Mouse (Mus musculus) CH12.LX (cell line): ENCODE data around the gene Zfp827. TPM values are rescaled to one million over a fixed set of nuclear protein-coding genes. Genes with fewer than 3 reads are reported as not detected.
A peak's percentile ranks its signal among the peaks of the same experiment; 100 is the strongest.

Experiments used
- DNase-seq: peaks from one replicate; pipeline ENCODE4 v3.0.0-alpha.2; 2013; ENCODE audit errors: extremely low read depth
- H3K27ac ChIP-seq: 2 replicates; pipeline ENCODE4 v1.5.1; 2012; ENCODE audit warnings: low read depth, mild to moderate bottlenecking, control low read depth, moderate library complexity; ENCODE audit not compliant: insufficient read depth
- H3K27me3 ChIP-seq: replicated peaks from 2 replicates; pipeline ENCODE3; 2012; ENCODE audit warnings: inconsistent platforms
- H3K36me3 ChIP-seq, 2 experiments: replicated peaks in 1 of 2; 2 replicates each; pipeline versions ENCODE3 to v1.6.1; 2012; ENCODE audit warnings: inconsistent platforms in 1 of 2, low read length in 1 of 2, mild to moderate bottlenecking in 1 of 2, mixed read lengths in 1 of 2, moderate library complexity in 1 of 2; ENCODE audit not compliant: control insufficient read depth in 1 of 2, insufficient read depth in 1 of 2
- H3K4me1 ChIP-seq, 2 experiments: 2 replicates each; pipeline ENCODE4 v1.6.1; 2012; ENCODE audit warnings: inconsistent platforms in 1 of 2, moderate library complexity in 1 of 2; ENCODE audit not compliant: insufficient read depth in 2 of 2, control insufficient read depth in 1 of 2
- H3K4me2 ChIP-seq: 2 replicates; pipeline ENCODE4 v1.6.1; 2012; ENCODE audit warnings: low read depth, mild to moderate bottlenecking, control low read depth; ENCODE audit not compliant: poor library complexity, insufficient read depth, severe bottlenecking
- H3K4me3 ChIP-seq, 3 experiments: fragments of 150-350 bp in 1 of 3; sonication (generic) in 1 of 3; replicated peaks in 1 of 3; 2 replicates each; pipeline versions ENCODE3 to v1.5.1; 2011 to 2012; ENCODE audit warnings: low read depth in 2 of 3, low read length in 2 of 3, mild to moderate bottlenecking in 2 of 3, moderate library complexity in 2 of 3, control low read depth in 1 of 3, improper control_type of control experiment in 1 of 3, inconsistent platforms in 1 of 3, mixed read lengths in 1 of 3; ENCODE audit not compliant: poor library complexity in 1 of 3
- H3K79me2 ChIP-seq: replicated peaks from 2 replicates; pipeline ENCODE4 v1.6.1; 2012; ENCODE audit warnings: mild to moderate bottlenecking, moderate library complexity; ENCODE audit not compliant: control insufficient read depth, poor library complexity, insufficient read depth, severe bottlenecking; ENCODE audit errors: extremely low read depth
- H3K9ac ChIP-seq: 2 replicates; pipeline ENCODE4 v1.6.1; 2012; ENCODE audit warnings: low read depth, mild to moderate bottlenecking, control low read depth, moderate library complexity; ENCODE audit not compliant: insufficient read depth
- H3K9me3 ChIP-seq: replicated peaks from 2 replicates; pipeline ENCODE3; 2012; ENCODE audit warnings: low read length, inconsistent platforms, mixed read lengths
- BHLHE40 ChIP-seq: IDR thresholded peaks from 2 replicates; pipeline ENCODE4 v1.6.1; 2011; ENCODE audit warnings: mild to moderate bottlenecking, low read depth, low read length, improper control_type of control experiment
- EP300 ChIP-seq: IDR thresholded peaks from 2 replicates; pipeline ENCODE4 v1.6.1; 2011; ENCODE audit warnings: low read length, improper control_type of control experiment
- IRF4 ChIP-seq: IDR thresholded peaks from 2 replicates; pipeline ENCODE4 v1.6.1; 2014; ENCODE audit warnings: low read depth, mild to moderate bottlenecking, inconsistent platforms, low read length, improper control_type of control experiment
- JUN ChIP-seq: IDR thresholded peaks from 2 replicates; pipeline ENCODE4 v1.6.1; 2011; ENCODE audit warnings: low read depth, mild to moderate bottlenecking, low read length, improper control_type of control experiment, moderate library complexity; ENCODE audit not compliant: insufficient read depth
- JUND ChIP-seq: conservative IDR thresholded peaks from 2 replicates; pipeline ENCODE4 v1.6.1; 2011; ENCODE audit warnings: low read depth, low read length, improper control_type of control experiment
- MAFK ChIP-seq: IDR thresholded peaks from 2 replicates; pipeline ENCODE4 v1.6.1; 2011; ENCODE audit warnings: low read length, improper control_type of control experiment; ENCODE audit not compliant: insufficient replicate concordance
- MAX ChIP-seq: IDR thresholded peaks from 2 replicates; pipeline ENCODE4 v1.6.1; 2011; ENCODE audit warnings: low read length, improper control_type of control experiment
- MAZ ChIP-seq: IDR thresholded peaks from 2 replicates; pipeline ENCODE4 v1.6.1; 2012; ENCODE audit warnings: low read depth, mild to moderate bottlenecking, inconsistent platforms, low read length, improper control_type of control experiment, moderate library complexity
- MEF2A ChIP-seq: IDR thresholded peaks from 2 replicates; pipeline ENCODE4 v1.6.1; 2014; ENCODE audit warnings: low read depth, mild to moderate bottlenecking, inconsistent platforms, low read length, improper control_type of control experiment, borderline replicate concordance
- MXI1 ChIP-seq: IDR thresholded peaks from 2 replicates; pipeline ENCODE4 v1.6.1; 2011; ENCODE audit warnings: mild to moderate bottlenecking, low read depth, low read length, improper control_type of control experiment
- NELFE ChIP-seq: IDR thresholded peaks from 2 replicates; pipeline ENCODE4 v1.6.1; 2011; ENCODE audit warnings: low read depth, low read length, improper control_type of control experiment
- NRF1 ChIP-seq: IDR thresholded peaks from 2 replicates; pipeline ENCODE4 v1.6.1; 2014; ENCODE audit warnings: low read depth, mild to moderate bottlenecking, inconsistent platforms, low read length, improper control_type of control experiment, moderate library complexity
- POLR2A ChIP-seq: IDR thresholded peaks from 2 replicates; pipeline ENCODE4 v1.6.1; 2011; ENCODE audit warnings: low read depth, mild to moderate bottlenecking, improper control_type of control experiment, low read length
- POLR2AphosphoS2 ChIP-seq: IDR thresholded peaks from 2 replicates; pipeline ENCODE4 v1.6.1; 2011; ENCODE audit warnings: low read depth, low read length, improper control_type of control experiment
- RAD21 ChIP-seq: IDR thresholded peaks from 2 replicates; pipeline ENCODE4 v1.6.1; 2011; ENCODE audit warnings: low read depth, mild to moderate bottlenecking, low read length, improper control_type of control experiment, moderate library complexity
- RCOR1 ChIP-seq: conservative IDR thresholded peaks from 2 replicates; pipeline ENCODE4 v1.6.1; 2012; ENCODE audit warnings: low read depth, mild to moderate bottlenecking, inconsistent platforms, low read length, improper control_type of control experiment
- SIN3A ChIP-seq: IDR thresholded peaks from 2 replicates; pipeline ENCODE4 v1.6.1; 2012; ENCODE audit warnings: low read length, improper control_type of control experiment, inconsistent platforms
- TBP ChIP-seq: conservative IDR thresholded peaks from 2 replicates; pipeline ENCODE4 v1.6.1; 2011; ENCODE audit warnings: low read depth, low read length, improper control_type of control experiment
- UBTF ChIP-seq: IDR thresholded peaks from 2 replicates; pipeline ENCODE4 v1.6.1; 2012; ENCODE audit warnings: low read depth, mild to moderate bottlenecking, inconsistent platforms, low read length, improper control_type of control experiment, moderate library complexity
- USF1 ChIP-seq: IDR thresholded peaks from 2 replicates; pipeline ENCODE4 v1.6.1; 2014; ENCODE audit warnings: low read depth, mild to moderate bottlenecking, inconsistent platforms, low read length, improper control_type of control experiment
- ZMIZ1 ChIP-seq: IDR thresholded peaks from 2 replicates; pipeline ENCODE4 v1.6.1; 2012; ENCODE audit warnings: low read depth, mild to moderate bottlenecking, inconsistent platforms, low read length, improper control_type of control experiment
- ZNF384 ChIP-seq: IDR thresholded peaks from 2 replicates; pipeline ENCODE4 v1.6.1; 2012; ENCODE audit warnings: low read depth, low read length, improper control_type of control experiment, inconsistent platforms
- dilution Hi-C: fragments of 300-500 bp; cut with MboI; formaldehyde crosslinking; loops from 2 replicates; pipeline ENCODE4 v1.14.3; 2020; ENCODE audit warnings: low sequenced_read_pairs; ENCODE audit not compliant: extremely low pct_unique_long_range_greater_than_20kb, extremely low pct_ligation_motif_present
- in situ Hi-C: fragments of 300-500 bp; cut with MboI; formaldehyde crosslinking; loops from 3 replicates; pipeline ENCODE4 v1.14.3; 2019; ENCODE audit warnings: low sequenced_read_pairs, low pct_ligation_motif_present, low pct_unique_long_range_greater_than_20kb, mixed read lengths
- polyA plus RNA-seq: library from polyadenylated mRNA; unstranded; fragments of >175 nt; gene quantifications from 2 replicates; pipeline ENCODE4 v1.2.1, GENCODE M21; 2012; ENCODE audit warnings: low read depth; ENCODE audit not compliant: insufficient read length
- total RNA-seq, 2 experiments: library from RNA; depleted of rRNA; stranded (reverse); fragments of 300-350 nt in 1 of 2; fragments of >200 nt in 1 of 2; gene quantifications; 2 replicates each; pipeline ENCODE4 v1.2.3; 2012 to 2014

Gene Zfp827
- total and polyA plus RNA-seq, 3 experiments: 4.3 to 11.1 (median 7.8) TPM

- no peak for TF ChIP-seq NRF1
- peak; percentile 40; the same call in 1 of the 2 replicates for TF ChIP-seq EP300
- no peak for TF ChIP-seq MXI1
- TF ChIP-seq RCOR1: no peak
- peak; percentile 24; the same call in 1 of the 2 replicates for TF ChIP-seq IRF4
- TF ChIP-seq POLR2A: no peak
- no peak for TF ChIP-seq MAX
- no peak for TF ChIP-seq SIN3A
- TF ChIP-seq POLR2AphosphoS2: no peak
- TF ChIP-seq USF1: no peak
- no peak for TF ChIP-seq MAFK
- no peak for TF ChIP-seq UBTF
- no peak for TF ChIP-seq ZNF384
- 0 out of 2 replicates have a peak, but pooled peaks have one; percentile 48 for TF ChIP-seq JUN
- no peak for TF ChIP-seq JUND
- TF ChIP-seq ZMIZ1: no peak
- TF ChIP-seq RAD21: no peak
- no peak for TF ChIP-seq MAZ
- TF ChIP-seq NELFE: no peak
Measured at GRCm38 (mm10) chr8:79015061-79015460, 13.2 kb upstream of the Zfp827 start.

GRCm38 (mm10) chr8:79016076-79016475, 12.2 kb upstream of the Zfp827 start:
- dilution Hi-C loops (no loop called here), in situ Hi-C loops (no loop called here)
- H3K36me3 ChIP-seq: no peaks in the 10 kb centered on the region
- no peak overlapping the region for H3K4me3 ChIP-seq
- no peak overlapping the region for H3K4me2 ChIP-seq
- H3K79me2 ChIP-seq: no peaks in the 10 kb centered on the region
- no peaks in the 10 kb centered on the region for H3K9me3 ChIP-seq
- TF ChIP-seq TBP (no peak), MAZ (no peak), IRF4 (no peak), POLR2A (no peak), RAD21 (no peak), MEF2A (no peak), RCOR1 (no peak), BHLHE40 (no peak)
- no peak overlapping the region for H3K27ac ChIP-seq
- no peak for DNase-seq
- no peaks in the 10 kb centered on the region; a peak in 1 of 4 replicates for H3K4me1 ChIP-seq
- H3K27me3 ChIP-seq: no peaks in the 10 kb centered on the region
- H3K9ac ChIP-seq: no peak overlapping the region

More at GRCm38 (mm10) chr8:79015061-79015460, 13.2 kb upstream of the Zfp827 start:
- DNase-seq: no peak
- Histone ChIP-seq H3K4me3 (no peak overlapping the region), H3K27me3 (no peaks in the 10 kb centered on the region), H3K9me3 (no peaks in the 10 kb centered on the region), H3K4me1 (no peaks in the 10 kb centered on the region; a peak in 1 of 4 replicates), H3K9ac (no peak overlapping the region), H3K36me3 (no peaks in the 10 kb centered on the region), H3K27ac (no peak overlapping the region), H3K4me2 (no peak overlapping the region), H3K79me2 (no peaks in the 10 kb centered on the region)
- in situ Hi-C loops (no loop called here), dilution Hi-C loops (no loop called here)
